Mouse (Mus musculus) C2C12 (cell line): Measurements from ENCODE around the gene Gm20388.

Experiments used
- CEBPB ChIP-seq: IDR thresholded peaks from one replicate; pipeline ENCODE4 v1.6.1; 2011; ENCODE audit warnings: low read depth, mild to moderate bottlenecking, control low read depth, moderate library complexity
- CTCF ChIP-seq: IDR thresholded peaks from one replicate; pipeline ENCODE4 v1.5.1; 2011; ENCODE audit not compliant: control insufficient read depth, insufficient read depth, insufficient read length
- FOSL1 ChIP-seq: IDR thresholded peaks from one replicate; pipeline ENCODE4 v1.8.0; 2011; ENCODE audit warnings: mild to moderate bottlenecking, low read length; ENCODE audit not compliant: poor library complexity, insufficient read depth, severe bottlenecking
- MAX ChIP-seq: IDR thresholded peaks from one replicate; pipeline ENCODE4 v1.6.1; 2011; ENCODE audit warnings: mild to moderate bottlenecking, control low read depth
- MYOD1 ChIP-seq: IDR thresholded peaks from one replicate; pipeline ENCODE4 v1.6.1; 2011; ENCODE audit warnings: low read depth; ENCODE audit not compliant: control insufficient read depth, insufficient read length
- MYOG ChIP-seq: IDR thresholded peaks from one replicate; pipeline ENCODE4 v1.6.1; 2011; ENCODE audit not compliant: control insufficient read depth, insufficient read length; ENCODE audit errors: extremely low read depth
- USF1 ChIP-seq: IDR thresholded peaks from one replicate; pipeline ENCODE4 v1.6.1; 2011; ENCODE audit warnings: low read depth, mild to moderate bottlenecking, control low read depth, moderate library complexity

GRCm38 (mm10) chr8:121906542-121907512 lies 1996.2 kb downstream of the Gm20388 start:
- TF ChIP-seq CTCF (no peak), USF1 (peak; percentile 56), MYOG (no peak), MAX (peak; percentile 95), MYOD1 (no peak), CEBPB (no peak), FOSL1 (no peak)
